Mouse (Mus musculus): Measurements from ENCODE around the gene 2200002D01Rik. TPM values are rescaled to one million over a fixed set of nuclear protein-coding genes. Genes with fewer than 3 reads are reported as not detected.
A peak's percentile ranks its signal among the peaks of the same experiment; 100 is the strongest.

The 2200002D01Rik gene
- total and polyA plus RNA-seq, 2 experiments from 2014 or later = 1.4 TPM; not detected in 1

DNA sequence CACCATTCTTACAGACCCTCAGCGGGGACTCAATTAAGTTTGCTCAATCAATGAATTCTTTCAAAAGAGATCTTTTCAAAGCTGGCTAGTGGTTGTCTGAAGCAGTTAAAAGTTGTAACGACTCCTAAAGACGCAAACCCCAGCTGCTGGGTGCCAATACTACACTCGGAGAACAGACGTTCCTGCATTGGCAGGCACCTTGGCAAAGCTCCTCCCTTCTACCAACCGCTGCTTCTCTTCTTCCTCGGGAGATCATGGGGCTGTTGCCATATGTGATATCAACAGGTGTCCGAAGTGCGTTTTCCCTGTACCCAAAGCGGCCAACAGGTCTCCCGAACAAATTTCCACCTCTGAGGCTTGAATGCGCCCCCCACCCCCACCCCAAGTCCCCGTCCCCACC, 32.5 kb upstream of the 2200002D01Rik start:
- no peak for ATAC-seq
- TF ChIP-seq CTCF (IDR thresholded peaks at IDR 0.05; ENCODE audit: low read depth) = no peak
- H3K9me3 ChIP-seq (ENCODE audit: low read length) = no peaks in the 10 kb centered on the region
- H3K4me1 ChIP-seq (ENCODE audit: insufficient read depth, low read length) = peaks cover 6% of the 10 kb centered on the region; the same call in 1 of the 2 replicates
- H3K36me3 ChIP-seq (ENCODE audit: insufficient read depth, low read length) = no peaks in the 10 kb centered on the region
- 12% methylated on average over 13 of the region's 13 CpGs for WGBS
- no peak overlapping the region for H3K27ac ChIP-seq
- peak overlapping the region; percentile 95 for H3K4me2 ChIP-seq (ENCODE audit: low read depth, low read length)
- peak; percentile 35 for DNase-seq (ENCODE audit: low spot score)
- H3K4me3 ChIP-seq (ENCODE audit: low read length) = peak overlapping the region; percentile 53
- no peaks in the 10 kb centered on the region for H3K27me3 ChIP-seq (ENCODE audit: insufficient read depth, low read length)
- peak overlapping the region; percentile 53; the same call in 1 of the 2 replicates for H3K9ac ChIP-seq (replicated peaks; ENCODE audit: low read length)

GRCm38 (mm10) chr7:29279924-29280323, 31.7 kb upstream of the 2200002D01Rik start:
- H3K36me3 ChIP-seq (ENCODE audit: insufficient read depth, low read length) = no peaks in the 10 kb centered on the region
- H3K9ac ChIP-seq (replicated peaks; ENCODE audit: low read length) = no peak overlapping the region
- H3K4me2 ChIP-seq (ENCODE audit: low read depth, low read length) = no peak overlapping the region
- H3K4me1 ChIP-seq (ENCODE audit: insufficient read depth, low read length) = peaks cover 6% of the 10 kb centered on the region; the same call in 1 of the 2 replicates
- DNase-seq (ENCODE audit: low spot score) = no peak
- WGBS = 90% methylated on average over 8 of the region's 8 CpGs
- H3K27me3 ChIP-seq (ENCODE audit: insufficient read depth, low read length) = no peaks in the 10 kb centered on the region
- no peaks in the 10 kb centered on the region for H3K9me3 ChIP-seq (ENCODE audit: low read length)
- TF ChIP-seq CTCF (IDR thresholded peaks at IDR 0.05; ENCODE audit: low read depth) = no peak
- no peak for ATAC-seq
- H3K4me3 ChIP-seq (ENCODE audit: low read length) = no peak overlapping the region
- no peak overlapping the region for H3K27ac ChIP-seq

GRCm38 (mm10) chr7:29279261-29279660, 31.0 kb upstream of the 2200002D01Rik start:
- Histone ChIP-seq H3K4me3 (ENCODE audit: low read length) (no peak overlapping the region), H3K9me3 (ENCODE audit: low read length) (no peaks in the 10 kb centered on the region), H3K4me1 (ENCODE audit: insufficient read depth, low read length) (peaks cover 6% of the 10 kb centered on the region; the same call in 1 of the 2 replicates), H3K9ac (replicated peaks; ENCODE audit: low read length) (no peak overlapping the region), H3K27me3 (ENCODE audit: insufficient read depth, low read length) (no peaks in the 10 kb centered on the region), H3K4me2 (ENCODE audit: low read depth, low read length) (no peak overlapping the region), H3K27ac (no peak overlapping the region), H3K36me3 (ENCODE audit: insufficient read depth, low read length) (no peaks in the 10 kb centered on the region)
- ATAC-seq = no peak
- DNase-seq (ENCODE audit: low spot score) = no peak
- TF ChIP-seq CTCF (IDR thresholded peaks at IDR 0.05; ENCODE audit: low read depth) = no peak

GRCm38 (mm10) chr7:29277510-29277909, 29.2 kb upstream of the 2200002D01Rik start:
- Histone ChIP-seq H3K36me3 (ENCODE audit: insufficient read depth, low read length) (no peaks in the 10 kb centered on the region), H3K9ac (replicated peaks; ENCODE audit: low read length) (no peak overlapping the region), H3K4me2 (ENCODE audit: low read depth, low read length) (no peak overlapping the region), H3K4me1 (ENCODE audit: insufficient read depth, low read length) (peaks cover 6% of the 10 kb centered on the region; the same call in 1 of the 2 replicates), H3K4me3 (ENCODE audit: low read length) (no peak overlapping the region), H3K27ac (no peak overlapping the region), H3K9me3 (ENCODE audit: low read length) (no peaks in the 10 kb centered on the region), H3K27me3 (ENCODE audit: insufficient read depth, low read length) (no peaks in the 10 kb centered on the region)
- ATAC-seq = no peak
- TF ChIP-seq CTCF (IDR thresholded peaks at IDR 0.05; ENCODE audit: low read depth) = no peak
- DNase-seq (ENCODE audit: low spot score) = no peak
- WGBS = 89% methylated on average over 4 of the region's 4 CpGs

DNA sequence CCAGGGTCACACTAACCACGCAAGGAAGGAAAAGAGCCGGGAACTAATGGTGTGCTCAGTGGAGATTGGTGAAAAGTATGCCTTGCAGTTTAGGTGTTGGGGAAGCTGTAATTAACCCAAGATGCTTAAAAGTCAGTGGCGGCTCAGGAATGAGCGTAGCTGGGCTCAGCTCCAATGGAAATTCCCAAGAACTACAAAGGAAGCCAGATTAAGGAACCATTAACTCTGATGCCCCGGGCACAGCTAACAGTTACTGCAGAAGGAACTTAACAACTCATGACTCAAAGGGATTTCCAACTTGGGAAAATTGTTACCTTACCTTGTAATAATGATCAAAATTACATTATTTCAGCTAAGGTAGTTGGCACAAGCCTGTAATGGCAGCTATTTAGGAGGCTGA, 28.4 kb upstream of the 2200002D01Rik start:
- Histone ChIP-seq H3K27ac (no peak overlapping the region), H3K4me2 (ENCODE audit: low read depth, low read length) (no peak overlapping the region), H3K9ac (replicated peaks; ENCODE audit: low read length) (no peak overlapping the region), H3K4me3 (ENCODE audit: low read length) (no peak overlapping the region), H3K4me1 (ENCODE audit: insufficient read depth, low read length) (peaks cover 2% of the 10 kb centered on the region; the same call in 1 of the 2 replicates), H3K36me3 (ENCODE audit: insufficient read depth, low read length) (no peaks in the 10 kb centered on the region), H3K27me3 (ENCODE audit: insufficient read depth, low read length) (no peaks in the 10 kb centered on the region), H3K9me3 (ENCODE audit: low read length) (no peaks in the 10 kb centered on the region)
- no peak for TF ChIP-seq CTCF (IDR thresholded peaks at IDR 0.05; ENCODE audit: low read depth)
- DNase-seq (ENCODE audit: low spot score) (no peak), ATAC-seq (no peak)
- 65% methylated on average over 5 of the region's 5 CpGs for WGBS

GRCm38 (mm10) chr7:29271687-29272465, 23.6 kb upstream of the 2200002D01Rik start:
- no peak for DNase-seq (ENCODE audit: low spot score)
- no peak for ATAC-seq
- no peaks in the 10 kb centered on the region for H3K36me3 ChIP-seq (ENCODE audit: insufficient read depth, low read length)
- no peak overlapping the region for H3K4me3 ChIP-seq (ENCODE audit: low read length)
- WGBS = 78% methylated on average over 8 of the region's 8 CpGs
- no peaks in the 10 kb centered on the region for H3K9me3 ChIP-seq (ENCODE audit: low read length)
- no peaks in the 10 kb centered on the region for H3K27me3 ChIP-seq (ENCODE audit: insufficient read depth, low read length)
- no peaks in the 10 kb centered on the region for H3K4me1 ChIP-seq (ENCODE audit: insufficient read depth, low read length)
- 0 out of 2 replicates have a peak overlapping the region, but pooled peaks have one; percentile 17 for H3K9ac ChIP-seq (replicated peaks; ENCODE audit: low read length)
- no peak overlapping the region for H3K4me2 ChIP-seq (ENCODE audit: low read depth, low read length)
- H3K27ac ChIP-seq = no peak overlapping the region
- no peak for TF ChIP-seq CTCF (IDR thresholded peaks at IDR 0.05; ENCODE audit: low read depth)

DNA sequence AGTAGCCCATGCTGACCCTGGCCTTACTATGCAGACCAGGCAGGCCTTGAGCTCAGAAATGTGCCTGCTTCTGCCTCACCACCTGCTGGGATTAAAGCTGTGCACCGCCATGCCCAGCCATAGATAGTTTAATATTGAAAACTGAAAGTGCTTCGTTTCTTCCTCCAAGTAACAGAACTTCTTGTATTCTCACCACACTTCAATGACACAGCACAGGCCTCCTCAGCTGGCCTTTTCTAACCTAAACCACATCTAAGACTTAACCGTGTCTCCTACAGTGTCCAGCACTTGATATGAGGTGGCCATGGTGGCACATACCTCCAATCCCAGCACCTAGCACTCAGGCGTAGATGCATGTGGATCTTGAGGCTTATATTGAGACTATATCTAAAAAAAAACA, 22.2 kb upstream of the 2200002D01Rik start:
- H3K4me3 ChIP-seq (ENCODE audit: low read length) = no peak overlapping the region

More for the DNA sequence above, 22.2 kb upstream of the 2200002D01Rik start:
- no peaks in the 10 kb centered on the region for H3K9me3 ChIP-seq (ENCODE audit: low read length)
- ATAC-seq = no peak
- no peaks in the 10 kb centered on the region for H3K27me3 ChIP-seq (ENCODE audit: insufficient read depth, low read length)
- no peak overlapping the region for H3K27ac ChIP-seq
- H3K36me3 ChIP-seq (ENCODE audit: insufficient read depth, low read length) = no peaks in the 10 kb centered on the region
- no peak for TF ChIP-seq CTCF (IDR thresholded peaks at IDR 0.05; ENCODE audit: low read depth)
- H3K4me2 ChIP-seq (ENCODE audit: low read depth, low read length) = no peak overlapping the region
- no peaks in the 10 kb centered on the region for H3K4me1 ChIP-seq (ENCODE audit: insufficient read depth, low read length)
- DNase-seq (ENCODE audit: low spot score) = no peak
- WGBS = 85% methylated on average over 4 of the region's 4 CpGs
- no peak overlapping the region for H3K9ac ChIP-seq (replicated peaks; ENCODE audit: low read length)
